Mouse (Mus musculus) heart, adult 8-10 months (tissue): Measurements from ENCODE around the gene Scmh1. TPM values are rescaled to one million over a fixed set of nuclear protein-coding genes. Genes with fewer than 3 reads are reported as not detected.
A peak's percentile ranks its signal among the peaks of the same experiment; 100 is the strongest.

Experiments used
- DNase-seq: peaks from one replicate; pipeline ENCODE4 v3.0.0; 2022; ENCODE audit warnings: low spot score
- total RNA-seq, 4 experiments: library from RNA; stranded (reverse); gene quantifications; 2 replicates each; pipeline ENCODE4 v1.2.4; 2022

The Scmh1 gene
- total RNA-seq, 4 experiments from 2014 or later, result 58.6 to 65.6 (median 61.3) TPM

- DNase-seq, result no peak
Observed at GRCm38 (mm10) chr4:120544896-120545295, 139.8 kb downstream of the Scmh1 start.

GRCm38 (mm10) chr4:120556592-120556991, 151.5 kb downstream of the Scmh1 start:
- DNase-seq, result no peak

GRCm38 (mm10) chr4:120565726-120566125, 160.6 kb downstream of the Scmh1 start:
- no peak for DNase-seq

GRCm38 (mm10) chr4:120568005-120568404, 162.9 kb downstream of the Scmh1 start:
- peak; percentile 53 for DNase-seq

GRCm38 (mm10) chr4:120569025-120569424, 163.9 kb downstream of the Scmh1 start:
- peak; percentile 19 for DNase-seq

- peak; percentile 95 for DNase-seq
Observed at GRCm38 (mm10) chr4:120569486-120570437, 164.7 kb downstream of the Scmh1 start, which contains the start of gene Ctps. Gene Ctps (minus strand): TSS chr4:120570276.

- DNase-seq, result no peak
Observed at GRCm38 (mm10) chr4:120570438-120571069, 165.5 kb downstream of the Scmh1 start.

- DNase-seq, result no peak
Observed at GRCm38 (mm10) chr4:120571070-120571464, 166.0 kb downstream of the Scmh1 start.

- DNase-seq, result no peak
Observed at GRCm38 (mm10) chr4:120571691-120572090, 166.6 kb downstream of the Scmh1 start.

Other genes with a start within 250 kb of the Scmh1 start
- not detected for gene Edn2, start 244.1 kb upstream of the Scmh1 start, total RNA-seq
- gene Foxo6, start 117.9 kb upstream of the Scmh1 start, total RNA-seq, result 1 to 10 TPM; 2.3 to 6.3 (median 3.3) TPM
- gene Slfnl1, start 127.0 kb downstream of the Scmh1 start, total RNA-seq, result under 1 TPM in 3 of 4 experiments, not detected in 1; 0.14 to 0.35 (median 0.16) TPM
- gene Ctps, start 165.0 kb downstream of the Scmh1 start, total RNA-seq, result 10 to 100 TPM; 27.7 to 31.2 (median 28.0) TPM
- not detected for gene Gm8439, start 183.5 kb downstream of the Scmh1 start, total RNA-seq